Mouse (Mus musculus): Measurements from ENCODE around the gene Cacng8. TPM values are rescaled to one million over a fixed set of nuclear protein-coding genes. Genes with fewer than 3 reads are reported as not detected.

Gene Cacng8
- polyA plus RNA-seq, 1 experiment from 2014 or later = 0.67 TPM

DNA sequence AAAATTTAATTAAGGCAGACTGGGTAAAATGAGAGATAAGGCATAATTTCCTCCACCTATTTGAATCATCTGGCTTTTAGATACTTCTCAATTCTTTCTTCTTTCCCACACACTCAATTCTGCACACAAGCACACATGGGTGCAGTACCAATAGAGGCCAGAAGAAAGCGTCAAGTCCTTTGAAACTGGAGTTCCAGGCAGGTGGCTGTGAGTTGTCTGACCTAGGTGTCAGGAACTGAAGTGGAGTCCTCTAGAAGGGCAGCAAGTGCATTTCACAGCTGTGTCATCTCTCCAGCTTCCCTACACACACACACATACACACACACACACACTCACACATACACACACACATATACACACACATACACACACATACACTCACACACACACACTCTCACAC is 38.9 kb upstream of the Cacng8 start:
- ATAC-seq (replicated peaks; ENCODE audit: low FRiP score, low read depth) (no peak), DNase-seq (ENCODE audit: low spot score) (no peak)
- no peak for TF ChIP-seq CTCF (IDR thresholded peaks at IDR 0.05; ENCODE audit: low read depth)
- no peak overlapping the region for H3K4me3 ChIP-seq (replicated peaks; ENCODE audit: low read depth, low read length)
- WGBS = 93% methylated on average over 1 of the region's 1 CpGs
- H3K4me2 ChIP-seq (ENCODE audit: low read length) = no peak overlapping the region
- no peaks in the 10 kb centered on the region for H3K9me3 ChIP-seq (replicated peaks; ENCODE audit: low read length)
- no peaks in the 10 kb centered on the region for H3K36me3 ChIP-seq (ENCODE audit: insufficient read depth, low read length)
- H3K4me1 ChIP-seq (replicated peaks; ENCODE audit: insufficient read depth, low read length) = no peaks in the 10 kb centered on the region
- H3K27ac ChIP-seq = no peak overlapping the region
- no peak overlapping the region for H3K9ac ChIP-seq (ENCODE audit: low read depth, low read length)
- no peaks in the 10 kb centered on the region for H3K27me3 ChIP-seq (ENCODE audit: insufficient read depth, low read length)

DNA sequence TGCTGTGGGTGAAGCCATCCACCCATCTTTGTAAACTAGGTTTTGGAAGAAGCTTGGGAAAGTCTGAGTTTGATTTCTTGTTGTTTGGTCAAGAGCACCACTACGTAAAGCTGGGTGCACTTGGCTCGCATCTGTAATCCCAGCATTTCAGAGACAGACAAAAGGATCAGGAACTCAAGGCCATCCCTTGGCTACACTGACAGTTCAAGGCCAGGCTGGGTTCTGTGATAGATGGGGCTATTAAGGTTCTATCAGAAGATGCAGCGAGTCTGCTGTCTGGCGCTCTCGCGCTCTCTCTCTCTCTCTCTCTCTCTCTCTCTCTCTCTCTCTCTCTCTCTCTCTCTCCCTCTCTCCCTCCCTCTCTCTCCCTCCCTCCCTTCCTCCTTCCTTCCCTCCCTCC is 35.6 kb upstream of the Cacng8 start:
- H3K9me3 ChIP-seq (replicated peaks; ENCODE audit: low read length) = no peaks in the 10 kb centered on the region

DNA sequence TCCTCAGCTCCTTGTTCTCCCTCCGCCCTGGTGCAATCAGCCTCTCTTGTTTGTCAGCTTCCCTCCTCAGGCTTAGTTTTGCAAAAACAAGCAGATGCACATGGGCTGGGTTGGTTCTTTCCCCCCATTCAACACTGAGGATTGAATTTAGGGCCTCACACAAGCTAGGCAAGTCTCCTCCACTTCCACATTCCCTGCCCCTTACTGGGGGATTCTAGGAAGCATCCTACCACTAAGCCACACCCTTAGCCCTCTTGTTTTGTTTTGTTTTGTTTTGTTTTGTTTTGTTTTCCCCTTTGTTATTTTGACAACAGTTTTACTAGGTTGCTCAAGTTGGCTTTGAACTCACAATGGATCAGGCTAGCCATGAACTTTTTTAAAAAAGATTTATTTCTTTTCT is 29.8 kb upstream of the Cacng8 start:
- TF ChIP-seq CTCF (IDR thresholded peaks at IDR 0.05; ENCODE audit: low read depth) = no peak
- no peaks in the 10 kb centered on the region for H3K27me3 ChIP-seq (ENCODE audit: insufficient read depth, low read length)
- H3K27ac ChIP-seq = no peak overlapping the region
- H3K36me3 ChIP-seq (ENCODE audit: insufficient read depth, low read length) = no peaks in the 10 kb centered on the region
- no peak overlapping the region for H3K4me2 ChIP-seq (ENCODE audit: low read length)
- no peak for ATAC-seq (replicated peaks; ENCODE audit: low FRiP score, low read depth)
- no peaks in the 10 kb centered on the region for H3K9me3 ChIP-seq (replicated peaks; ENCODE audit: low read length)
- 92% methylated on average over 1 of the region's 1 CpGs for WGBS
- DNase-seq (ENCODE audit: low spot score) = no peak
- H3K9ac ChIP-seq (ENCODE audit: low read depth, low read length) = no peak overlapping the region
- H3K4me1 ChIP-seq (replicated peaks; ENCODE audit: insufficient read depth, low read length) = no peaks in the 10 kb centered on the region
- H3K4me3 ChIP-seq (replicated peaks; ENCODE audit: low read depth, low read length) = no peak overlapping the region

More for the DNA sequence above, 35.6 kb upstream of the Cacng8 start:
- Histone ChIP-seq H3K4me3 (replicated peaks; ENCODE audit: low read depth, low read length) (no peak overlapping the region), H3K9ac (ENCODE audit: low read depth, low read length) (no peak overlapping the region), H3K27me3 (ENCODE audit: insufficient read depth, low read length) (no peaks in the 10 kb centered on the region), H3K4me1 (replicated peaks; ENCODE audit: insufficient read depth, low read length) (no peaks in the 10 kb centered on the region), H3K4me2 (ENCODE audit: low read length) (no peak overlapping the region), H3K27ac (no peak overlapping the region), H3K36me3 (ENCODE audit: insufficient read depth, low read length) (no peaks in the 10 kb centered on the region)
- TF ChIP-seq CTCF (IDR thresholded peaks at IDR 0.05; ENCODE audit: low read depth) = no peak
- ATAC-seq (replicated peaks; ENCODE audit: low FRiP score, low read depth) (no peak), DNase-seq (ENCODE audit: low spot score) (no peak)
- WGBS = 78% methylated on average over 6 of the region's 6 CpGs

DNA sequence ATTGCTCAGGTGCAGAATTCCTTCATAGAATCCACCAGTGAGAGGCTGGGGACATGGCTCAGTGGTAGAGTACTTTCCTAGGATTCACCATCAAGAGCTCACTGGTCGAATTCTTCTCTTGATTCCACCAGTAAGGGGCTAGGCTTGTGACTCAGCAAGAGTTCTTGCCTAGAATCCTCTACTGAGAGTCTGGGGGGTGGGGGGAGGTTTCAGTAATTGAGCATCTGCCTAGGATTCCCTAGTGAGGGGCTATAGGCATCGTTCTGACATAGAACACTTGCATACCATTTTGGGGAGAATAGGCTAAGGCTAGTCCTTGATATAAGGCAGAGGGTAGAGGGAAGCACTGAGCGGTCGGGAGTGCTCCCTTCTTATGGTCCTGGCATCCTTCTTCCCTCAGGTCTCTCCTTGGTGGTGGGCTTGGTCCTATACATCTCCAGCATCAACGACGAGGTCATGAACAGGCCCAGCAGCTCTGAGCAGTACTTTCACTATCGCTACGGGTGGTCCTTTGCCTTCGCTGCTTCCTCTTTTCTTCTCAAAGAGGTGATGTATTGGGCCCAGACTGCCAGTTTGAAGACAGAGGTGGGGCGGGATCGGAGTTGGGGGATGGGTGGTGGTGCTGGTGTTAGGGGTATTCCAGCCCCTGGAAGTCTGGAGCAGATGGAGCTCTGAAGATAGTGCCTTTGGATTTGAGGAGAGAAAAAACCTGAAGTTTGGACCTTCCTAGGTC is 24.8 kb upstream of the Cacng8 start:
- H3K4me2 ChIP-seq (ENCODE audit: low read length) = no peak overlapping the region
- no peaks in the 10 kb centered on the region for H3K27me3 ChIP-seq (ENCODE audit: insufficient read depth, low read length)
- ATAC-seq (replicated peaks; ENCODE audit: low FRiP score, low read depth) (no peak), DNase-seq (ENCODE audit: low spot score) (no peak)
- no peak overlapping the region for H3K27ac ChIP-seq
- H3K4me3 ChIP-seq (replicated peaks; ENCODE audit: low read depth, low read length) = no peak overlapping the region
- H3K36me3 ChIP-seq (ENCODE audit: insufficient read depth, low read length) = no peaks in the 10 kb centered on the region
- no peaks in the 10 kb centered on the region for H3K9me3 ChIP-seq (replicated peaks; ENCODE audit: low read length)
- H3K4me1 ChIP-seq (replicated peaks; ENCODE audit: insufficient read depth, low read length) = 0 out of 2 replicates have a peak, but pooled peaks cover 4% of the 10 kb centered on the region
- TF ChIP-seq CTCF (IDR thresholded peaks at IDR 0.05; ENCODE audit: low read depth) = no peak
- whole genome bisulfite sequencing = 57% methylated on average over 11 of the region's 11 CpGs
- no peak overlapping the region for H3K9ac ChIP-seq (ENCODE audit: low read depth, low read length)

DNA sequence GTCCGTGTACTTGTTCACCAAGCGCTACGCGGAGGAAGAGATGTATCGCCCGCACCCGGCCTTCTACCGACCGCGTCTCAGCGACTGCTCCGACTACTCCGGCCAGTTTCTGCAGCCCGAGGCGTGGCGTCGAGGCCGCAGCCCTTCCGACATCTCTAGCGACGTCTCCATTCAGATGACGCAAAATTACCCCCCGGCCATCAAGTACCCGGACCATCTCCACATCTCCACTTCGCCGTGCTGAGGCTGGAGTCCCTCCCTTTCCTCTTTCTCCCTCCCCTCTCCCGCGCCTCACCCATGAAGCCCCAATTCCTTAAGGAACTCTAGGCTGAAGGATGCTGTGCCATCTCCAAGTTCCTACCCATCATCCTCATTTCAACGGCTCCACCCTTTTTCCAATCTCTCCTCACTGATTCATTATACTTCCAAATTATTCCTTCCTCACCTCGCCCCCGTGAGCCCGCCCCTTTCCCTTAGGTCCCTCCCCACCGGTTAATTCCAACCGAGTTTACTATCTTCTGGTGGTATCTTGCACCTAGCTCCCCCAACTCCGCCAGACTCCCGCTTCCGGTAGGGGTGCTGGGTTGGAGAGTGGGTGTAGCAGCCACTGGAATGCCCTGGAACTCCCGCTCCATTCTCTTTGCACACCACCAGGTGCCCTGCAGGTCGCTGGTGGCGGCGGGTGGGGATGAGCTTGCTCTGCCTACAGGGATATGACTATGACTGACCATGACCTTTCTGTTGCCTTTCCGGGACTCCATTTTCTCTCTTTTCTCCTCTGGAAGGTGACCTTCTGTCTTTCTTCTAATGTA is 23.6 kb upstream of the Cacng8 start:
- no peak overlapping the region for H3K27ac ChIP-seq
- no peak for ATAC-seq (replicated peaks; ENCODE audit: low FRiP score, low read depth)
- H3K4me1 ChIP-seq (replicated peaks; ENCODE audit: insufficient read depth, low read length) = 0 out of 2 replicates have a peak, but pooled peaks cover 4% of the 10 kb centered on the region
- no peaks in the 10 kb centered on the region for H3K36me3 ChIP-seq (ENCODE audit: insufficient read depth, low read length)
- TF ChIP-seq CTCF (IDR thresholded peaks at IDR 0.05; ENCODE audit: low read depth) = no peak
- no peaks in the 10 kb centered on the region for H3K27me3 ChIP-seq (ENCODE audit: insufficient read depth, low read length)
- peak overlapping the region; percentile 52 for H3K4me2 ChIP-seq (ENCODE audit: low read length)
- H3K9ac ChIP-seq (ENCODE audit: low read depth, low read length) = no peak overlapping the region
- WGBS = 16% methylated on average over 42 of the region's 42 CpGs
- peak overlapping the region; percentile 20 for H3K4me3 ChIP-seq (replicated peaks; ENCODE audit: low read depth, low read length)
- peak; percentile 19 for DNase-seq (ENCODE audit: low spot score)
- H3K9me3 ChIP-seq (replicated peaks; ENCODE audit: low read length) = no peaks in the 10 kb centered on the region

DNA sequence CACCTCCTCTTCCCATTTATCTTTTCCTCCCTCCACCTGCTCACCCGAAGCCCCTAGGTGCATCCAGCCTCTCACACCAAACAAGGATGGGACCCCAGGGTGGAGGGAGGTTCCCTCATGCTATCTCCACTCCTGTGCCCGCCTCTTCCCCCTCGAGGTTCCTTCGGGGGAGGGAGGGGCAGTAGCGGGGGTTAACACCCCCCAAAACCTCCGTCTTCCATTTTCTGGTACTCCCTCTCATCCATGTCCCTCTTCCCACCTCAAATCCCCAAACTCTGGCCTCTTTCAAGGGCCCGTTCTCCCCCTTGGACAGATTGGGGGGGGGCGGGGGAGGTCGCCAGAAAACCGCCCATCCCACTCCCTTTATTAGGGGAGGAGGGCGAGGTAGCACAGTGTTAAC is 22.9 kb upstream of the Cacng8 start:
- Histone ChIP-seq H3K4me1 (replicated peaks; ENCODE audit: insufficient read depth, low read length) (0 out of 2 replicates have a peak, but pooled peaks cover 4% of the 10 kb centered on the region), H3K9me3 (replicated peaks; ENCODE audit: low read length) (no peaks in the 10 kb centered on the region), H3K27ac (no peak overlapping the region), H3K36me3 (ENCODE audit: insufficient read depth, low read length) (no peaks in the 10 kb centered on the region), H3K27me3 (ENCODE audit: insufficient read depth, low read length) (no peaks in the 10 kb centered on the region), H3K9ac (ENCODE audit: low read depth, low read length) (no peak overlapping the region), H3K4me3 (replicated peaks; ENCODE audit: low read depth, low read length) (peak overlapping the region; percentile 20), H3K4me2 (ENCODE audit: low read length) (peak overlapping the region; percentile 52)
- TF ChIP-seq CTCF (IDR thresholded peaks at IDR 0.05; ENCODE audit: low read depth) = no peak
- 5% methylated on average over 11 of the region's 11 CpGs for WGBS
- DNase-seq (ENCODE audit: low spot score) (no peak), ATAC-seq (replicated peaks; ENCODE audit: low FRiP score, low read depth) (no peak)
